Mouse (Mus musculus): ENCODE results near the gene Klhl3.

DNA sequence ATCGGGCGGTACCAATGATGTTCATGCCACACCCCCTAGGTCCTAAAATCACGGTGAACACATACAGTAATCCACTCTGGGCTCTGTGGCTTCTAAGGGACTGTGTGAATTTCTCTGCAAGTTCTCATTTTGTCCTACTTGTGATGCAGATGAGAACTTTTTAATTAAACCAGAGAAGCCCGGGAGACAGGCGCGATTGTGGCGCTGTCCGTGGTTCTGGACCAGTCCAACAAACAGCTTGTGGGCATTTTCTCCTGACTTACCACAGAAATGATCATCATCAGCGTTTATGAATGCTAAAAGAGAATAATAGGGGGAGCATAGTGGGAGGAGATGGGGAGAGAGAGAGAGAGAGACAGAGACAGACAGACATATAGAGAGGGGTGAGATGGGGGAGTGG, 134.5 kb downstream of the Klhl3 start:
- TF ChIP-seq CTCF (IDR thresholded peaks at IDR 0.05; ENCODE audit: extremely low read depth, insufficient read length, insufficient replicate concordance, low read depth, low read length): no peak
- TF ChIP-seq POLR2A (IDR thresholded peaks at IDR 0.05; ENCODE audit: low read depth, low read length): no peak

Data from small intestine, adult 2 months (tissue).